Mouse (Mus musculus): ENCODE measurements around the gene Vmn1r15.

Vmn1r15 gene

GRCm38 (mm10) chr6:57257652-57258051, at the start of gene Vmn1r15:
Gene Vmn1r15, plus strand, starts transcription at chr6:57257952.
- no peak for DNase-seq (ENCODE audit: low read depth, low spot score)

- DNase-seq (ENCODE audit: low read depth, low spot score) = no peak
Measured at GRCm38 (mm10) chr6:57231386-57231785, 26.4 kb upstream of the Vmn1r15 start, which contains the start of gene Vmn1r14. Gene Vmn1r14, plus strand, starts transcription at chr6:57231686.

- DNase-seq (ENCODE audit: low read depth, low spot score) = no peak
Measured at GRCm38 (mm10) chr6:57260990-57261389, 3.2 kb downstream of the Vmn1r15 start.

- DNase-seq (ENCODE audit: low read depth, low spot score) = no peak
Measured at GRCm38 (mm10) chr6:57271881-57272280, 14.1 kb downstream of the Vmn1r15 start.

- DNase-seq (ENCODE audit: low read depth, low spot score) = no peak
Measured at GRCm38 (mm10) chr6:57272517-57272916, 14.8 kb downstream of the Vmn1r15 start.

GRCm38 (mm10) chr6:57278952-57279351, 21.2 kb downstream of the Vmn1r15 start:
- no peak for DNase-seq (ENCODE audit: low read depth, low spot score)

Measured in retina, adult 2 months (tissue).